Mouse (Mus musculus) heart, adult 10 weeks (tissue): ENCODE results near the gene Gpr162. TPM values are rescaled to one million over a fixed set of nuclear protein-coding genes. Genes with fewer than 3 reads are reported as not detected.

Experiments
- polyA plus RNA-seq: library from polyadenylated mRNA; stranded (reverse); fragments of 350-450 nt; fragmentation: Illumina TruSeq; extraction: RNeasy Lipid Tissue Mini Kit (QIAGEN cat#74804); gene quantifications from one replicate; pipeline ENCODE4 v1.2.3, GENCODE M21; 2014; ENCODE audit warnings: low read depth, low replicate concordance

The Gpr162 gene
- polyA plus RNA-seq, result 1.1 TPM

DNA sequence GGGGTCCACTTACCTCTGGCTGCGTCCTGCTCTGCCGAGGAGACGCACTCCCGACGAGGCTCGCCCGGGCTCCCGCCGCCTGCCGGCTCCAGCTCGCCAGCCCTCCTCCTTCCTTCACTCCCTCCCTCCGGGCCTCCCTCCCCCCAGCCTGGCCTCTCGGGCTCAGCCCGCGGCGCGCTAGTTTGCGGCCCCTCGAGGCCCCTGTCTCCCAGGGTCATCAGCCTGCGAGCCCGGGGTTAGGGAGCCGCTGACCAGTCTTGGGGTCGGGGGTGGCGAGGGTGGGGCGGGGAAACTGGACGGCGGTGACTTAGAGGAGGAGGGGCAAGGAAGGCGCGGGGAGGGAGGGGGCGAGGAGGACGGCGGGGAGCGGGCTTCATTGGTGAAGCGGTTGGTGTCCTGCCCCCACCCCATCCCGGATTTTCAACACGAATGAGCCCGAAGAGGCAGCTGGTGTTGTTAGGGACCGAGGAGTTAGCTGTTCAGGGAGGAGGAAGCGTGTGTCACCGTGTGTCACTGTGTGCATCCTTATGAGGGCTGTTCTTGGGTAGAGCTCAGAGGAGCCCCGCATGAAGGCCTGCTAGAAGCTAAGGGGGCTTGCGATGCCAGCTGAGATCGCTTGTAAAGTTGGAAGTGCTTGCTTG is at the start of gene Gpr162:
Gene Gpr162 (minus strand): TSS at position 326 of the 641 bp plus-strand sequence.

DNA sequence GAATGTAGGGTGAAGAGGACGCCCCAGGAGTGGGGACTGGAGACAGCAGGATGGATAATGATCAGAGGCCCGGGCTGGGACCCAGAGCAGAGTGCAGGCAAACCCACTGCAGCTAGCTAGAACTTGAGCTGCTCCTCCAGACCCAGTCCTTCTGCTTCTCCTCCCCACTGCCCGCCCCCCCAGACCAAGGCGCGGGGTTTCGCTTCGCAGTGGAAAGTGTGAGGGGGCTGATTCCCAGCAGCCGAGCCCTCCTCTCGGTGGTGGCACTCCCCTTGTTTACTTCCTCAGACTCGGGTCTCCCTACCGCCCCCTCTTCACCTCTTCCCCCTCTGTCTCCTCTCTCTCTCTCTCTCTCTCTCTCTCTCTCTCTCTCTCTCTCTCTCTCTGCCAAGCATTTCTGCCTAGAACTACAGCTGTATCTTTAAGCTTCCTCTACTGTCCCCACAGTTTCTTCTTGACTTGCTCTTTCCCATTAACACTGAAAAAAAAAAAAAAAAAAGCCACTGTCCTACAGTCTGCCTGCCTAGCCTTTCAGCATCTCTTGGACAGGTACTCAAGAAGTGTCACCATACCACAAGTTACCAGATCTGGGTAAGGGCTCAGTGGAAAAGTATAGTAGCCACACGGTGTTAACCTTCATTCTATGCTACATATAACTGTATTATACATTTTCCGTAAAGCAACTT is 47.9 kb upstream of the Gpr162 start, which contains the start of gene Lag3:
Gene Lag3 (minus strand): TSS at position 173 of the 686 bp plus-strand sequence.

DNA sequence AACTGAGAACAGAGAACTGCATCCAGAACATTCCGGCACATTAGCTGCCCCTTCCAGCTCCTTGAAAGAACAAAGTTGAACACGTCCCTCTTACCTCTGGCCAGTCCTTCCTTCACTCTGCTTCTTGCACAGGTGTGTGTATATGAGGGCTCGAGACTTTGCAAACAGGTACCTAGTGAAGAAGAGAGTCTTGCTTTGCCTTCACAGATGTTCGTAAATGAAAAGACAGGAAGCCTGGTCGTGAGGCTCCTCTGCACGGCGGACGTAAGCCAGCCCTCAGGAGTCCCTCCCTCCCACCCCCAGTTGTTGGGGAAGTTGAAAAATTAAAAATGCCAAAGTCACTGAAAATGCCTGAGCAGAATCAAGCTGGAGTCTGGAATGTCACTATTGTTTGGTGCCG is 24.2 kb upstream of the Gpr162 start, which contains the start of gene Cd4:
Gene Cd4 (minus strand): TSS at position 236 of the 400 bp plus-strand sequence.

DNA sequence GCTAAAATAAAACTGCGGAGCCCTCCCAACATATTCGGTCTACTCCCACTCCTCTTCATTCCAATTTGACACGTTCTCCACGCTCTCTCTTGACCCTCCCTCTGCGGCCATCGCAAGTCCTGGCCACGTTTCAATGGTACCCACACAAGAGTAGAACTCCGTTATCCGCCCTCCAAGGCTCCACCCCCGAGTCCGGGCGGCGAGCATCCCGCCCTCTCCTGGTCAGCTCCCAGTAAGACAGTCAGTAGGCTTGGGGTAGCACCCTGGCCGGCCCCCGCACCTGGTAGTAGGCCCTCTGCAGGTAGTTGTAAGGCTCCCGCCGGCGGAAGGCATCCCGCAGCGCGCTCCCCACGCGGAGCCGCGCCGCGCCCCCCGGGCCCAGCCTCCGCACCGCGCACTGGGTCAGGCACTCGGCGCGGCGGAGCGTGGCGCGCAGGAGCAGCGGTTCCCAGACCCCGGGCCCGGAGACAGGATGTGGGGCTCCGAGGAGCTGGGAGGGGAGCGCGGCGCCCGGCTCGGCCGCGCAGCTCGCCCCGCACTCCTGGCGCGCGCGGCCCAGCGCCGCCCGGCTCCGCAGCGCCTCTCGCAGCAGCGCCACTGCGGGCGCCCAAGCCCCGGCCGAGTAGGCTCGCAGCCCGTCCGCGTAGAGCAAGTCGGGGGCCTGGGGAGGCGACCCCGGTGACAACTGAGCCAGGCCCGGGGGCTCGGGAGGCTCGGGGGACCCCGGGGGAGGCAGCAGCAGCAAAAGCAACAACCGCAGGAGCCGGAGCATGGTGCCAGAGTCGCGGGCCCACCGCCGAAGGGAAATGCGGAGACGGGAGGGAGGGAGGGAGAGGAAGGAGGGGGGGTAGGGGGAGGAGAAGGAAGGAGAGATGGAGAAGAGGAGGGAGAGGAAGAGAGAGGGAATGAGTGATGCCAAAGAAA is 6.6 kb downstream of the Gpr162 start, which contains the start of gene P3h3:
Gene P3h3 (minus strand): TSS at position 837 of the 924 bp plus-strand sequence.

DNA sequence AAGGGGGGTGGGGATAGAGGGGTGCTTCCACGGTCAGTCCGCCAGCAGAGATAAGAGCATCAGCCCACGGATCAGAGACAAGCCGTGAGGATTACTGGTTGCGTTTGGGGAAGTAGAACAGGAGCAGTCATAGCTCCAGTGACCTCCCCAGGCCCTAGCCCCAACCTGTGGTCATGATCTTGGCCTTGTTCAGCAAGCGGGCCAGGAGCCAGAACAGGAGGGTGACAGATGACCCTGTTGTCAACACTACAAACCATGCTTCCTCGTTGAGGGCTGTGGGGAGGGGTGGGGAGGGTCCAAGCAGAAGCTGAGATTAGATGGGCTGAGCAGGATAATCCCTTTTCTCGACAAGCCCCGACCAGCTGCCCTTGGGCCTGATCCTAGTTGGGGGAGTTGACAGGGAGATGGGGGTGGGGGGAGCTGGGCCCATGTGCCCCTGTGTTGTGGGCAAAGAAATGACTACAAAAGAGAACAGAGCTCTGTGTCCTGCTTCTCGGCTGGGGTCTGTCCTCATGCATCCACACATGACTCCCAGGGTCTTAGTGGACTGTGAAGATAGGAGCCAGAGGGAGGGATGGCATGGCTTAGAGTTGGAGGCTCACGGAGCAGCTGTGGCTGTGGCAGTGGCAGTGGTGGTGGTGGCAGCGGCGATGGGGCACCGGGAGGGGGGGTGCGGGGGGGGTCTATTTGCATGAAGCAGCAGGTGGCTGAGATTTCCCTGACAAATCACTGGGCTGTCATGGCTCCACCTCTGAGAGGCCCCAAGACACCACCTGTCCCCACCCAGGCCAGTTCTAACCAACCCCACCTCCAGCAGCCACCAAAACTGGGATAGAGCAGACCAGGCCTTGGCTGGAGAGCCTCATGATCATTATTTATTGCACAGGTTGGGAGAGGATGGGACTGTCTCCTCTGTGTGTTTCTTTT is 23.3 kb downstream of the Gpr162 start, which contains the start of gene Gnb3:
Gene Gnb3 (minus strand): TSS at position 35 of the 927 bp plus-strand sequence.

DNA sequence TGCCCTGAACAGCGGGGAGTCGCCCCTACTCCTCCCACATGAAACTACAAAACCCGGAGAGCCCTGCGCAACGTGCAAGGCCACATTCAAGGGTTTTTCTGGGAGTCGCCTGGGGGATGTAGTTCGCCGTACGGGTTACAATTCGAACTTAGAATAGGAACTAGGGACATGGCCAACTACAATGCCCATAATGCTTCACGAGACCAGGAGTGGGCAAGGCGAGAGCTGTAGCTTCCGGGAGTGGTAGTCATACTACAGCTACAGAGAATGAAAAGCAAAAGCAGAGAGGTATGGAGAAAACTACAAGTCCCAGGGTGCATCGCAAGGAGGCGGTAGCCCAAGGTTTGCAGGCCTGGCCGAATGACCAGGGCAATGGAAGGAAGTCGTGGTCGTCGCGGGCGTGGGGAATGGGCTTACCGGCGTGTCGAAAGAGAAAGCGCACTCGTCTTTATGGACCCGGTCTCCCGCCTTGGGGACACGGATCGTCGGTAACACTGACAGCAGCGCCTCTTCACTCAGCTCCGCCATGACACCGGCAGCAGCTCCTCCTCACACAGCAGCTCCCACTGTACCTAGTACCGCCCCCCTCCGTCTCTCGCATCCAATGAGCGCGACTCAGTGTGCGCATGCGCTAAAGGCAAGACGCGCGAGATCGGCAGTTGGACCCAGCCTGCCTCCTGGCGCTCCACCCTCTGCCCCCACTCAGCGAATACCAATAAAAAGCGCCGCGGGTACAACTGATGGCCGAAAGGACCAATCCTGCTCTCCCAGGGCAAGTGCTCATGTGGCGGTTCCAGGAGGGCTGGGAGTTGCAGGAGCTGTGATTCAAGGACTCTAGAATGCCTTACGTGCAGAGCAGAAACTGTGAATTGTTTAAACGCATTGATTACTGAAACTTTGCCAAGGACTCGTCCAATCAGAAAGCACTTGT is 34.6 kb downstream of the Gpr162 start, which contains the start of the genes Usp5 and Cdca3:
Gene Usp5 (minus strand): TSS at position 617 of the 931 bp plus-strand sequence.
Gene Cdca3 (plus strand): TSS at position 680 of the 931 bp plus-strand sequence.

DNA sequence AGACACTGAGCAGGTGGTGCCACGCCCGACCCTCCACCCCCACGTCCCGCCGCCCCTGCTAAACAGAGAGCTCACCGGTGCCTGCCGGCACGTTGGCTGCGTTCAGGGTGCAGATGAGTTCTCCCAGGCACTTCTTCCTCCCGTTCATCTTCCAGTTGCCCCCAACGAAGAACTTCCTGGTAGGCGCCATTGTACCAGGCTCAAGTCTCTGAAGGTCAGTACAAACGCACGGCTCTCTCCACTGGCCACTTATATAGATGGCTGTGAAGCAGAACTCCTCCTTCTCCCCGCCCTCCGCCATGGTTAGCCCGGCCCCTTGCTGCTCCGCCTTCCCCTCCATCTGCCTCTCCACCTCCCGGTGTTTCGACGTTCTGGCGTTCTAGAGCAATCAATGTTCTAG is 49.9 kb downstream of the Gpr162 start, which contains the start of gene Tpi1:
Gene Tpi1 (minus strand): TSS at position 364 of the 400 bp plus-strand sequence.

Other genes starting within 250 kb of the Gpr162 start
- gene C1s2, start 227.9 kb downstream of the Gpr162 start, polyA plus RNA-seq, result not detected
- gene Lpcat3, start 201.0 kb downstream of the Gpr162 start, polyA plus RNA-seq, result 38.0 TPM
- 95.4 TPM for gene Emg1, start 151.8 kb downstream of the Gpr162 start, polyA plus RNA-seq
- 219 TPM for gene Phb2, start 151.6 kb downstream of the Gpr162 start, polyA plus RNA-seq
- 4.0 TPM for gene Ptpn6, start 125.3 kb downstream of the Gpr162 start, polyA plus RNA-seq
- 240 TPM for gene Grcc10, start 122.6 kb downstream of the Gpr162 start, polyA plus RNA-seq
- gene Gm45234, start 108.0 kb downstream of the Gpr162 start, polyA plus RNA-seq, result not detected
- 24.6 TPM for gene Atn1, start 107.5 kb downstream of the Gpr162 start, polyA plus RNA-seq
- gene Eno2, start 94.3 kb downstream of the Gpr162 start, polyA plus RNA-seq, result 1.6 TPM
- 2.5 TPM for gene Lrrc23, start 84.3 kb downstream of the Gpr162 start, polyA plus RNA-seq
- 3.0 TPM for gene Spsb2, start 55.3 kb downstream of the Gpr162 start, polyA plus RNA-seq
- gene Tpi1, start 49.7 kb downstream of the Gpr162 start, polyA plus RNA-seq, result 811 TPM
- 65.2 TPM for gene Usp5, start 34.5 kb downstream of the Gpr162 start, polyA plus RNA-seq
- gene Cdca3, start 34.4 kb downstream of the Gpr162 start, polyA plus RNA-seq, result 0.58 TPM
- gene Gnb3, start 23.7 kb downstream of the Gpr162 start, polyA plus RNA-seq, result 11.1 TPM
- 17.8 TPM for gene P3h3, start 6.2 kb downstream of the Gpr162 start, polyA plus RNA-seq
- gene Cd4, start 24.2 kb upstream of the Gpr162 start, polyA plus RNA-seq, result 0.42 TPM
- 1.6 TPM for gene Lag3, start 47.7 kb upstream of the Gpr162 start, polyA plus RNA-seq
- gene Ptms, start 56.1 kb upstream of the Gpr162 start, polyA plus RNA-seq, result 217 TPM
- gene Mlf2, start 67.4 kb upstream of the Gpr162 start, polyA plus RNA-seq, result 190 TPM
- 103 TPM for gene Cops7a, start 101.6 kb upstream of the Gpr162 start, polyA plus RNA-seq
- gene Pianp, start 132.7 kb upstream of the Gpr162 start, polyA plus RNA-seq, result 0.86 TPM
- gene Zfp384, start 145.2 kb upstream of the Gpr162 start, polyA plus RNA-seq, result 26.3 TPM
- 36.6 TPM for gene Ing4, start 175.8 kb upstream of the Gpr162 start, polyA plus RNA-seq
- gene Acrbp, start 185.7 kb upstream of the Gpr162 start, polyA plus RNA-seq, result 9.2 TPM
- gene Lpar5, start 203.9 kb upstream of the Gpr162 start, polyA plus RNA-seq, result not detected
- 86.4 TPM for gene Chd4, start 232.0 kb upstream of the Gpr162 start, polyA plus RNA-seq